Mouse (Mus musculus) ES-Bruce4 (cell line): ENCODE measurements at regions not wholly inside any gene's neighbourhood (a gene's known extent, or its start where the extent isn't known, plus 50 kb on each side); places are given as distances from the start of the nearest gene placed in this dataset.

Source experiments
- CTCF ChIP-seq: IDR thresholded peaks from one replicate; pipeline ENCODE4 v1.8.1; 2011; ENCODE audit warnings: low read depth, low read length
- EP300 ChIP-seq: IDR thresholded peaks from 2 replicates; pipeline ENCODE4 v1.6.1; 2011; ENCODE audit warnings: low read depth, low read length; ENCODE audit not compliant: insufficient read depth
- POLR2A ChIP-seq: IDR thresholded peaks from one replicate; pipeline ENCODE4 v1.8.1; 2011; ENCODE audit warnings: low read length; ENCODE audit not compliant: insufficient read depth

- TF ChIP-seq CTCF: no peak
- TF ChIP-seq POLR2A: no peak
- no peak for TF ChIP-seq EP300
Measured at GRCm38 (mm10) chr17:51405059-51405458, 225.9 kb upstream of the Tbc1d5 start.
